Mouse (Mus musculus): ENCODE results near the gene Pml. TPM values are rescaled to one million over a fixed set of nuclear protein-coding genes. Genes with fewer than 3 reads are reported as not detected.

Pml gene
- 23.6 and 35.1 TPM in 2 replicates for total RNA-seq (2021)
- long read RNA-seq, full-length matches to known transcripts: 2 of 13 reads
- long read RNA-seq, partial matches to known transcripts: 3 of 13 reads
- long read RNA-seq, other reads (novel, unspliced or antisense): 8 of 13 reads

GRCm38 (mm10) chr9:58249592-58250192 lies at the start of gene Pml:
Pml (minus strand) TSS chr9:58249786.
- peak; percentile 80 for DNase-seq

- DNase-seq: no peak
Observed at GRCm38 (mm10) chr9:58297961-58298477, 48.4 kb upstream of the Pml start.

- DNase-seq: no peak
Observed at GRCm38 (mm10) chr9:58297065-58297464, 47.5 kb upstream of the Pml start.

GRCm38 (mm10) chr9:58295766-58296361 lies 46.3 kb upstream of the Pml start:
- DNase-seq: no peak

- DNase-seq: no peak
Observed at GRCm38 (mm10) chr9:58295345-58295744, 45.8 kb upstream of the Pml start.

GRCm38 (mm10) chr9:58294527-58294926 lies 44.9 kb upstream of the Pml start:
- DNase-seq: no peak

GRCm38 (mm10) chr9:58289901-58290300 lies 40.3 kb upstream of the Pml start:
- no peak for DNase-seq

- DNase-seq: no peak
Observed at GRCm38 (mm10) chr9:58289090-58289489, 39.5 kb upstream of the Pml start.

GRCm38 (mm10) chr9:58283431-58283830 lies 33.8 kb upstream of the Pml start:
- no peak for DNase-seq

- DNase-seq: peak; percentile 39
Observed at GRCm38 (mm10) chr9:58281597-58281996, 32.0 kb upstream of the Pml start.

- peak; percentile 16 for DNase-seq
Observed at GRCm38 (mm10) chr9:58280259-58281109, 30.9 kb upstream of the Pml start.

- DNase-seq: no peak
Observed at GRCm38 (mm10) chr9:58279780-58280179, 30.2 kb upstream of the Pml start.

GRCm38 (mm10) chr9:58278821-58279723 lies 29.5 kb upstream of the Pml start:
- no peak for DNase-seq

- no peak for DNase-seq
Observed at GRCm38 (mm10) chr9:58278313-58278712, 28.7 kb upstream of the Pml start.

GRCm38 (mm10) chr9:58276346-58276745 lies 26.8 kb upstream of the Pml start:
- DNase-seq: no peak

GRCm38 (mm10) chr9:58275797-58276196 lies 26.2 kb upstream of the Pml start:
- DNase-seq: no peak

GRCm38 (mm10) chr9:58275115-58275774 lies 25.7 kb upstream of the Pml start:
- DNase-seq: peak; percentile 37

- DNase-seq: no peak
Observed at GRCm38 (mm10) chr9:58274626-58275025, 25.0 kb upstream of the Pml start.

GRCm38 (mm10) chr9:58274101-58274604 lies 24.6 kb upstream of the Pml start:
- no peak for DNase-seq

GRCm38 (mm10) chr9:58272855-58273254 lies 23.3 kb upstream of the Pml start:
- DNase-seq: no peak

- DNase-seq: no peak
Observed at GRCm38 (mm10) chr9:58272068-58272541, 22.5 kb upstream of the Pml start.

All from adrenal gland, postnatal 25 days (tissue).